ENCODE assay signal across 20 mouse cellular contexts in genomic region chr2:158628858-158629257, GRCm38 (mm10). TPM values are rescaled to one million over a fixed set of nuclear protein-coding genes. Genes with fewer than 3 reads are reported as not detected.
DNase-seq lines count a peak whose midpoint lies in the region; ATAC-seq and TF ChIP-seq lines count a peak whose summit lies in the region.
"Had no signal": no experiment of that assay in that cellular context is flagged by ENCODE, and none has a peak within 500 bp of the region (broad histone marks: within the 10 kb centered on the region; RNA-seq: fewer than 3 reads in every experiment).

No protein-coding gene starts in this region.

- no peak overlapping the region for H3K9ac ChIP-seq in embryonic facial prominence, embryonic 11.5 days (replicated peaks; ENCODE audit: low read length)
- no peak overlapping the region for H3K9ac ChIP-seq in heart, embryonic 12.5 days
- H3K9ac ChIP-seq: limb, embryonic 13.5 days; midbrain, embryonic 13.5 days; neural tube, embryonic 13.5 days had no signal

- peak; percentile 33 for DNase-seq in embryonic facial prominence, embryonic 11.5 days (ENCODE audit: low spot score)
- DNase-seq in embryonic facial prominence, embryonic 10.5 days (ENCODE audit: low spot score), result no peak
- no peak for DNase-seq in left cerebral cortex, adult 2 months (ENCODE audit: extremely low spot score in 1 of 2, low spot score in 2 of 2)
- DNase-seq in left cerebral cortex, postnatal 10 days (ENCODE audit: extremely low spot score in 1 of 2, low spot score in 2 of 2), result no peak
- DNase-seq in ES-CJ7 (ENCODE audit: low read depth, low spot score), result peak; percentile 64
- no peak for DNase-seq in left cerebral cortex, adult 9 months (ENCODE audit: low spot score in 2 of 2)
- DNase-seq: adrenal gland, postnatal 25 days; B cell, adult 2 months; lung, postnatal 14 days; right cerebral cortex, adult 18-20 months had no signal

- WGBS in embryonic facial prominence, embryonic 11.5 days, result 75% methylated on average over 3 of the region's 3 CpGs
- WGBS in embryonic facial prominence, embryonic 10.5 days, result 75% methylated on average over 3 of the region's 3 CpGs
- WGBS in heart, embryonic 12.5 days, result 69% methylated on average over 3 of the region's 3 CpGs

- no peak for ATAC-seq in embryonic facial prominence, embryonic 11.5 days (replicated peaks; ENCODE audit: insufficient number of reproducible peaks, low FRiP score, low TSS enrichment, low read depth)
- ATAC-seq in heart, embryonic 12.5 days (ENCODE audit: insufficient number of reproducible peaks, low FRiP score), result no peak
- ATAC-seq: midbrain, embryonic 13.5 days had no signal

- H3K4me2 ChIP-seq in embryonic facial prominence, embryonic 11.5 days (ENCODE audit: low read depth, low read length), result no peak overlapping the region
- H3K4me2 ChIP-seq in heart, embryonic 12.5 days, result no peak overlapping the region
- H3K4me2 ChIP-seq: limb, embryonic 13.5 days; midbrain, embryonic 13.5 days; neural tube, embryonic 13.5 days had no signal

- H3K27me3 ChIP-seq in embryonic facial prominence, embryonic 11.5 days (ENCODE audit: control insufficient read depth, insufficient read depth, low read length), result no peaks in the 10 kb centered on the region
- no peaks in the 10 kb centered on the region for H3K27me3 ChIP-seq in embryonic facial prominence, embryonic 10.5 days (replicated peaks; ENCODE audit: low read depth, poor library complexity, severe bottlenecking)
- H3K27me3 ChIP-seq in heart, embryonic 12.5 days (replicated peaks), result no peaks in the 10 kb centered on the region
- H3K27me3 ChIP-seq: limb, embryonic 13.5 days; midbrain, embryonic 13.5 days; neural tube, embryonic 13.5 days had no signal

- intact Hi-C loops in left cerebral cortex, adult 2 months (cut with DNase I), result loop anchor here (1.0 kb wide), 1 partner anchor 83 kb away; no protein-coding TSS in a partner anchor
- intact Hi-C loops in left cerebral cortex, postnatal 10 days (cut with DNase I), result loop anchor here (2.0 kb wide), 1 partner anchor 82 kb away; no protein-coding TSS in a partner anchor

- H3K36me3 ChIP-seq in embryonic facial prominence, embryonic 11.5 days (replicated peaks; ENCODE audit: control insufficient read depth, insufficient read depth, low read depth, low read length), result peaks cover 9% of the 10 kb centered on the region
- H3K36me3 ChIP-seq in embryonic facial prominence, embryonic 10.5 days (replicated peaks), result peaks cover 75% of the 10 kb centered on the region
- peaks cover 57% of the 10 kb centered on the region for H3K36me3 ChIP-seq in heart, embryonic 12.5 days

- H3K9me3 ChIP-seq in embryonic facial prominence, embryonic 11.5 days (replicated peaks; ENCODE audit: control insufficient read depth, low read length), result no peaks in the 10 kb centered on the region
- no peaks in the 10 kb centered on the region for H3K9me3 ChIP-seq in embryonic facial prominence, embryonic 10.5 days
- H3K9me3 ChIP-seq in heart, embryonic 12.5 days (replicated peaks), result no peaks in the 10 kb centered on the region
- H3K9me3 ChIP-seq: heart, embryonic 10.5 days; hindbrain, embryonic 10.5 days; limb, embryonic 13.5 days; midbrain, embryonic 13.5 days; neural tube, embryonic 13.5 days had no signal

- TF ChIP-seq CTCF in left cerebral cortex, adult 2 months (IDR thresholded peaks at IDR 0.05), result peak; percentile 35
- peak; percentile 59 for TF ChIP-seq CTCF in cortical plate, adult 2 months (IDR thresholded peaks at IDR 0.05; ENCODE audit: extremely low read depth, insufficient read depth, low read length)

- no peak overlapping the region for H3K27ac ChIP-seq in embryonic facial prominence, embryonic 11.5 days (replicated peaks; ENCODE audit: low read depth, low read length)
- no peak overlapping the region for H3K27ac ChIP-seq in embryonic facial prominence, embryonic 10.5 days (replicated peaks)
- no peak overlapping the region for H3K27ac ChIP-seq in left cerebral cortex, adult 2 months
- H3K27ac ChIP-seq in cortical plate, adult 2 months (ENCODE audit: insufficient read depth, low read length), result no peak overlapping the region
- H3K27ac ChIP-seq in heart, embryonic 12.5 days (ENCODE audit: poor library complexity, severe bottlenecking), result no peak overlapping the region
- H3K27ac ChIP-seq: heart, embryonic 10.5 days; hindbrain, embryonic 10.5 days; limb, embryonic 13.5 days; midbrain, embryonic 13.5 days; neural tube, embryonic 13.5 days had no signal

- H3K4me3 ChIP-seq in embryonic facial prominence, embryonic 11.5 days (ENCODE audit: low read depth, low read length), result no peak overlapping the region
- no peak overlapping the region for H3K4me3 ChIP-seq in embryonic facial prominence, embryonic 10.5 days
- H3K4me3 ChIP-seq in left cerebral cortex, adult 2 months, result no peak overlapping the region
- H3K4me3 ChIP-seq in cortical plate, adult 2 months (ENCODE audit: insufficient read depth, low read length), result no peak overlapping the region
- no peak overlapping the region for H3K4me3 ChIP-seq in heart, embryonic 12.5 days
- H3K4me3 ChIP-seq: heart, embryonic 10.5 days; hindbrain, embryonic 10.5 days; limb, embryonic 13.5 days; midbrain, embryonic 13.5 days; neural tube, embryonic 13.5 days had no signal

- H3K4me1 ChIP-seq in embryonic facial prominence, embryonic 11.5 days (ENCODE audit: control insufficient read depth, insufficient read depth, low read length), result peaks cover 5% of the 10 kb centered on the region; the same call in 1 of the 2 replicates
- peaks cover 17% of the 10 kb centered on the region for H3K4me1 ChIP-seq in embryonic facial prominence, embryonic 10.5 days
- H3K4me1 ChIP-seq in cortical plate, adult 2 months (ENCODE audit: control insufficient read depth, insufficient read depth, low read length), result peaks cover 2% of the 10 kb centered on the region; the same call in 1 of the 2 replicates
- peaks cover 12% of the 10 kb centered on the region for H3K4me1 ChIP-seq in heart, embryonic 12.5 days (replicated peaks)

- no peak for TF ChIP-seq POLR2A in cortical plate, adult 2 months (IDR thresholded peaks at IDR 0.05; ENCODE audit: extremely low read depth, insufficient read depth, low read length)

RNA-seq across cellular contexts. Expression of gene Actr5, which starts 4.2 kb away (rescaled TPM):
- polyA plus RNA-seq in embryonic facial prominence, embryonic 11.5 days (2014; fragmentation: Nextera tagmentation; extraction: Ambion mirVana), result 15.8 and 16.5 TPM in 2 replicates
- 14.4 and 16.7 TPM in 2 replicates for polyA plus RNA-seq in embryonic facial prominence, embryonic 10.5 days (2016; fragmentation: Nextera tagmentation; extraction: Ambion mirVana)
- 10 to 100 TPM; 11.0 to 12.4 TPM for total RNA-seq in left cerebral cortex, adult 2 months (2021)
- total RNA-seq in left cerebral cortex, postnatal 10 days (2021), result 10 to 100 TPM in 1 of 2 experiments, 1 to 10 TPM in 1; 9.7 to 11.7 TPM
- 6.9 and 7.4 TPM in 2 replicates for polyA plus RNA-seq in cortical plate, adult 2 months (2012; rRNA removed)
- polyA plus RNA-seq in heart, embryonic 12.5 days (2016; fragmentation: Nextera tagmentation; extraction: Ambion mirVana), result 10.1 and 11.1 TPM in 2 replicates

RNA-seq across cellular contexts. Expression of gene Slc32a1, which starts 18.3 kb away (rescaled TPM):
- 0.27 and 0.71 TPM in 2 replicates for polyA plus RNA-seq in embryonic facial prominence, embryonic 11.5 days (2014; fragmentation: Nextera tagmentation; extraction: Ambion mirVana)
- 0.05 and 0.15 TPM in 2 replicates for polyA plus RNA-seq in embryonic facial prominence, embryonic 10.5 days (2016; fragmentation: Nextera tagmentation; extraction: Ambion mirVana)
- 10 to 100 TPM; 83.5 to 97.2 TPM for total RNA-seq in left cerebral cortex, adult 2 months (2021)
- total RNA-seq in left cerebral cortex, postnatal 10 days (2021), result 10 to 100 TPM; 80.8 to 96.0 TPM
- polyA plus RNA-seq in cortical plate, adult 2 months (2012; rRNA removed), result 73.8 and 87.3 TPM in 2 replicates
- 0.08 TPM in 1 of 2 replicates, not detected in the other for polyA plus RNA-seq in heart, embryonic 12.5 days (2016; fragmentation: Nextera tagmentation; extraction: Ambion mirVana)
- total RNA-seq: adrenal gland, postnatal 25 days; common myeloid progenitor, adult 5-6 weeks; gastrocnemius, adult 8-10 months had no signal
- polyA plus RNA-seq: heart, embryonic 10.5 days; limb, embryonic 13.5 days; thymus, postnatal 0 days had no signal

RNA-seq across cellular contexts. Expression of gene Ppp1r16b, which starts 36.3 kb away (rescaled TPM):
- polyA plus RNA-seq in embryonic facial prominence, embryonic 11.5 days (2014; fragmentation: Nextera tagmentation; extraction: Ambion mirVana), result 2.2 and 2.3 TPM in 2 replicates
- 3.3 TPM in 2 replicates for polyA plus RNA-seq in embryonic facial prominence, embryonic 10.5 days (2016; fragmentation: Nextera tagmentation; extraction: Ambion mirVana)
- 100 to 1,000 TPM; 135 to 138 TPM for total RNA-seq in left cerebral cortex, adult 2 months (2021)
- 10 to 100 TPM; 51.1 to 54.5 TPM for total RNA-seq in left cerebral cortex, postnatal 10 days (2021)
- 51.5 and 55.4 TPM in 2 replicates for polyA plus RNA-seq in cortical plate, adult 2 months (2012; rRNA removed)
- polyA plus RNA-seq in heart, embryonic 12.5 days (2016; fragmentation: Nextera tagmentation; extraction: Ambion mirVana), result 4.0 and 4.6 TPM in 2 replicates

Comparison
In these comparisons a context has a peak if more than half of its experiments do, and no peak if none do; other contexts are left out.
1. DNase-seq: peak in embryonic facial prominence, embryonic 11.5 days (single experiment) and ES-CJ7 (single experiment); none in embryonic facial prominence, embryonic 10.5 days (single experiment), left cerebral cortex, adult 2 months (0 of 2), left cerebral cortex, postnatal 10 days (0 of 2) and left cerebral cortex, adult 9 months (0 of 2).
2. RNA of gene Slc32a1, which starts 18.3 kb away (polyA plus RNA-seq): 73.8 to 87.3 TPM in cortical plate, adult 2 months; 0.27 to 0.71 TPM in embryonic facial prominence, embryonic 11.5 days, 0.05 to 0.15 TPM in embryonic facial prominence, embryonic 10.5 days and 0.08 TPM in heart, embryonic 12.5 days; every median in the first group is over 10 times any median in the second.